Mouse (Mus musculus) MEL (cell line): ENCODE results near the gene Iqck. TPM values are rescaled to one million over a fixed set of nuclear protein-coding genes. Genes with fewer than 3 reads are reported as not detected.

Source experiments
- DNase-seq: peaks from one replicate; pipeline ENCODE4 v3.0.0; 2011; ENCODE audit warnings: low read depth, low spot score
- H3K27ac ChIP-seq: 2 replicates; pipeline ENCODE4 v1.5.1; 2012; ENCODE audit warnings: low read depth, mild to moderate bottlenecking, control low read depth, low read length, moderate library complexity; ENCODE audit not compliant: control insufficient read depth
- H3K27me3 ChIP-seq, 2 experiments: fragments of 150-350 bp in 1 of 2; sonication (generic) in 1 of 2; 2 replicates each; pipeline ENCODE4 v1.6.1; 2012; ENCODE audit warnings: low read length in 2 of 2, mild to moderate bottlenecking in 2 of 2, improper control_type of control experiment in 1 of 2, moderate library complexity in 1 of 2; ENCODE audit not compliant: insufficient read depth in 2 of 2, control insufficient read depth in 1 of 2
- H3K36me3 ChIP-seq, 2 experiments: 2 replicates each; pipeline ENCODE4 v1.6.1; 2012 to 2014; ENCODE audit warnings: low read length in 2 of 2, improper control_type of control experiment in 1 of 2, inconsistent platforms in 1 of 2, mild to moderate bottlenecking in 1 of 2; ENCODE audit not compliant: insufficient read depth in 2 of 2, control insufficient read depth in 1 of 2
- H3K4me1 ChIP-seq, 2 experiments: fragments of 150-350 bp in 1 of 2; sonication (generic) in 1 of 2; 2 replicates each; pipeline ENCODE4 v1.6.1; 2012; ENCODE audit warnings: low read length in 2 of 2, improper control_type of control experiment in 1 of 2, mild to moderate bottlenecking in 1 of 2; ENCODE audit not compliant: insufficient read depth in 2 of 2, control insufficient read depth in 1 of 2
- H3K4me3 ChIP-seq, 2 experiments: fragments of 150-350 bp in 1 of 2; sonication (generic) in 1 of 2; 2 replicates each; pipeline ENCODE4 v1.5.1; 2012; ENCODE audit warnings: low read depth in 2 of 2, low read length in 2 of 2, mild to moderate bottlenecking in 2 of 2, moderate library complexity in 2 of 2, control low read depth in 1 of 2, improper control_type of control experiment in 1 of 2; ENCODE audit not compliant: control insufficient read depth in 1 of 2, insufficient read depth in 1 of 2
- H3K79me2 ChIP-seq: 2 replicates; pipeline ENCODE4 v1.6.1; 2012; ENCODE audit warnings: mild to moderate bottlenecking, low read length, moderate library complexity; ENCODE audit not compliant: control insufficient read depth, poor library complexity, insufficient read depth
- H3K9ac ChIP-seq: 2 replicates; pipeline ENCODE4 v1.6.1; 2012; ENCODE audit warnings: low read depth, mild to moderate bottlenecking, control low read depth, low read length, moderate library complexity; ENCODE audit not compliant: control insufficient read depth, poor library complexity, severe bottlenecking
- H3K9me3 ChIP-seq: fragments of 150-350 bp; sonication (generic); replicated peaks from 2 replicates; pipeline ENCODE4 v1.6.1; 2012; ENCODE audit warnings: mild to moderate bottlenecking, low read length, improper control_type of control experiment, moderate library complexity; ENCODE audit not compliant: insufficient read depth
- BHLHE40 ChIP-seq: IDR thresholded peaks from 2 replicates; pipeline ENCODE4 v1.6.1; 2012; ENCODE audit warnings: low read depth, mild to moderate bottlenecking, inconsistent platforms, low read length, improper control_type of control experiment, borderline replicate concordance
- CHD1 ChIP-seq: IDR thresholded peaks from 2 replicates; pipeline ENCODE4 v1.6.1; 2012; ENCODE audit warnings: low read depth, mild to moderate bottlenecking, inconsistent platforms, low read length, improper control_type of control experiment
- CHD2 ChIP-seq: IDR thresholded peaks from 2 replicates; pipeline ENCODE4 v1.6.1; 2011; ENCODE audit warnings: low read length, improper control_type of control experiment
- CTCF ChIP-seq, 3 experiments: IDR thresholded peaks in 2 of 3; conservative IDR thresholded peaks in 1 of 3; 2 replicates each; pipeline ENCODE4 v1.5.1; 2011 to 2012; ENCODE audit warnings: low read length in 3 of 3, low read depth in 2 of 3, mild to moderate bottlenecking in 2 of 3, improper control_type of control experiment in 1 of 3, inconsistent platforms in 1 of 3, mixed read lengths in 1 of 3, moderate library complexity in 1 of 3; ENCODE audit not compliant: control insufficient read depth in 1 of 3, insufficient read depth in 1 of 3, poor library complexity in 1 of 3, severe bottlenecking in 1 of 3
- E2F4 ChIP-seq: IDR thresholded peaks from 2 replicates; pipeline ENCODE4 v1.6.1; 2011; ENCODE audit warnings: low read depth, low read length, improper control_type of control experiment, borderline replicate concordance
- ELF1 ChIP-seq: IDR thresholded peaks from 2 replicates; pipeline ENCODE4 v1.6.1; 2014; ENCODE audit warnings: low read depth, mild to moderate bottlenecking, inconsistent platforms, low read length, improper control_type of control experiment, moderate library complexity
- EP300 ChIP-seq, 2 experiments: IDR thresholded peaks; 2 replicates each; pipeline ENCODE4 v1.6.1; 2011; ENCODE audit warnings: improper control_type of control experiment in 2 of 2, low read length in 2 of 2, low read depth in 1 of 2, mild to moderate bottlenecking in 1 of 2
- ETS1 ChIP-seq: IDR thresholded peaks from 2 replicates; pipeline ENCODE4 v1.6.1; 2012; ENCODE audit warnings: low read depth, mild to moderate bottlenecking, inconsistent platforms, low read length, improper control_type of control experiment, moderate library complexity
- GABPA ChIP-seq: IDR thresholded peaks from 2 replicates; pipeline ENCODE4 v1.6.1; 2012; ENCODE audit warnings: low read depth, mild to moderate bottlenecking, inconsistent platforms, low read length, improper control_type of control experiment, moderate library complexity
- GATA1 ChIP-seq: IDR thresholded peaks from 2 replicates; pipeline ENCODE4 v1.6.1; 2011; ENCODE audit warnings: low read depth, low read length, improper control_type of control experiment
- JUND ChIP-seq: IDR thresholded peaks from 2 replicates; pipeline ENCODE4 v1.6.1; 2011; ENCODE audit warnings: low read depth, mild to moderate bottlenecking, improper control_type of control experiment, low read length
- KAT2A ChIP-seq: conservative IDR thresholded peaks from 2 replicates; pipeline ENCODE4 v1.6.1; 2012; ENCODE audit warnings: low read depth, low read length, improper control_type of control experiment, inconsistent platforms
- MAFK ChIP-seq: IDR thresholded peaks from 2 replicates; pipeline ENCODE4 v1.6.1; 2011; ENCODE audit warnings: low read depth, mild to moderate bottlenecking, low read length, improper control_type of control experiment, borderline replicate concordance
- MAX ChIP-seq: IDR thresholded peaks from 2 replicates; pipeline ENCODE4 v1.6.1; 2011; ENCODE audit warnings: low read length, improper control_type of control experiment
- MAZ ChIP-seq: IDR thresholded peaks from 2 replicates; pipeline ENCODE4 v1.6.1; 2012; ENCODE audit warnings: low read depth, mild to moderate bottlenecking, inconsistent platforms, low read length, improper control_type of control experiment
- MEF2A ChIP-seq: IDR thresholded peaks from 2 replicates; pipeline ENCODE4 v1.6.1; 2014; ENCODE audit warnings: low read depth, mild to moderate bottlenecking, inconsistent platforms, low read length, improper control_type of control experiment; ENCODE audit not compliant: poor library complexity, insufficient replicate concordance, severe bottlenecking; ENCODE audit errors: extremely low read depth
- MXI1 ChIP-seq: IDR thresholded peaks from 2 replicates; pipeline ENCODE4 v1.6.1; 2011; ENCODE audit warnings: mild to moderate bottlenecking, low read depth, low read length, improper control_type of control experiment
- MYB ChIP-seq: IDR thresholded peaks from 2 replicates; pipeline ENCODE4 v1.6.1; 2011; ENCODE audit warnings: mild to moderate bottlenecking, low read depth, low read length, improper control_type of control experiment
- MYC ChIP-seq: IDR thresholded peaks from 2 replicates; pipeline ENCODE4 v1.6.1; 2011; ENCODE audit warnings: low read depth, mild to moderate bottlenecking, low read length, improper control_type of control experiment, moderate library complexity
- NELFE ChIP-seq: IDR thresholded peaks from 2 replicates; pipeline ENCODE4 v1.6.1; 2011; ENCODE audit warnings: low read depth, low read length, improper control_type of control experiment
- NRF1 ChIP-seq: IDR thresholded peaks from 2 replicates; pipeline ENCODE4 v1.6.1; 2014; ENCODE audit warnings: low read depth, mild to moderate bottlenecking, inconsistent platforms, low read length, improper control_type of control experiment, moderate library complexity; ENCODE audit not compliant: poor library complexity, insufficient read depth, severe bottlenecking
- POLR2A ChIP-seq, 2 experiments: IDR thresholded peaks; 2 replicates each; pipeline ENCODE4 v1.6.1; 2011 to 2012; ENCODE audit warnings: low read length in 2 of 2, mild to moderate bottlenecking in 2 of 2, control low read depth in 1 of 2, improper control_type of control experiment in 1 of 2, low read depth in 1 of 2, moderate library complexity in 1 of 2; ENCODE audit not compliant: control insufficient read depth in 1 of 2, insufficient read depth in 1 of 2, poor library complexity in 1 of 2
- POLR2AphosphoS2 ChIP-seq: IDR thresholded peaks from 2 replicates; pipeline ENCODE4 v1.6.1; 2011; ENCODE audit warnings: low read length, improper control_type of control experiment
- RAD21 ChIP-seq: IDR thresholded peaks from 2 replicates; pipeline ENCODE4 v1.6.1; 2011; ENCODE audit warnings: mild to moderate bottlenecking, low read depth, low read length, improper control_type of control experiment
- RCOR1 ChIP-seq: IDR thresholded peaks from 2 replicates; pipeline ENCODE4 v1.6.1; 2012; ENCODE audit warnings: low read depth, mild to moderate bottlenecking, inconsistent platforms, low read length, improper control_type of control experiment
- SIN3A ChIP-seq: IDR thresholded peaks from 2 replicates; pipeline ENCODE4 v1.6.1; 2012; ENCODE audit warnings: low read length, improper control_type of control experiment, inconsistent platforms
- SMC3 ChIP-seq: IDR thresholded peaks from 2 replicates; pipeline ENCODE4 v1.6.1; 2011; ENCODE audit warnings: low read depth, low read length, improper control_type of control experiment
- TAL1 ChIP-seq: IDR thresholded peaks from 2 replicates; pipeline ENCODE4 v1.6.1; 2012; ENCODE audit warnings: mild to moderate bottlenecking, inconsistent platforms, low read length, moderate library complexity, mixed read lengths
- TBP ChIP-seq: IDR thresholded peaks from 2 replicates; pipeline ENCODE4 v1.8.0; 2011; ENCODE audit warnings: low read depth, low read length, improper control_type of control experiment
- TCF12 ChIP-seq: IDR thresholded peaks from 2 replicates; pipeline ENCODE4 v1.6.1; 2014; ENCODE audit warnings: low read depth, mild to moderate bottlenecking, inconsistent platforms, low read length, improper control_type of control experiment, moderate library complexity
- UBTF ChIP-seq: IDR thresholded peaks from 2 replicates; pipeline ENCODE4 v1.6.1; 2012; ENCODE audit warnings: low read depth, mild to moderate bottlenecking, inconsistent platforms, low read length, improper control_type of control experiment, moderate library complexity, borderline replicate concordance; ENCODE audit not compliant: insufficient read depth
- USF1 ChIP-seq: IDR thresholded peaks from 2 replicates; pipeline ENCODE4 v1.6.1; 2014; ENCODE audit warnings: low read depth, mild to moderate bottlenecking, inconsistent platforms, low read length, improper control_type of control experiment, moderate library complexity
- USF2 ChIP-seq, 2 experiments: IDR thresholded peaks; 2 replicates each; pipeline ENCODE4 v1.6.1; 2011 to 2012; ENCODE audit warnings: improper control_type of control experiment in 2 of 2, low read length in 2 of 2, borderline replicate concordance in 1 of 2, inconsistent platforms in 1 of 2, low read depth in 1 of 2, mild to moderate bottlenecking in 1 of 2; ENCODE audit not compliant: insufficient read depth in 1 of 2
- ZC3H11A ChIP-seq: IDR thresholded peaks from 2 replicates; pipeline ENCODE4 v1.6.1; 2012; ENCODE audit warnings: low read depth, mild to moderate bottlenecking, inconsistent platforms, low read length, improper control_type of control experiment
- ZKSCAN1 ChIP-seq: IDR thresholded peaks from 2 replicates; pipeline ENCODE4 v1.6.1; 2012; ENCODE audit warnings: low read depth, mild to moderate bottlenecking, inconsistent platforms, low read length, improper control_type of control experiment, moderate library complexity
- ZMIZ1 ChIP-seq: IDR thresholded peaks from 2 replicates; pipeline ENCODE4 v1.6.1; 2012; ENCODE audit warnings: low read depth, mild to moderate bottlenecking, inconsistent platforms, low read length, improper control_type of control experiment, moderate library complexity
- ZNF384 ChIP-seq: IDR thresholded peaks from 2 replicates; pipeline ENCODE4 v1.6.1; 2012; ENCODE audit warnings: low read depth, mild to moderate bottlenecking, inconsistent platforms, low read length, improper control_type of control experiment
- polyA plus RNA-seq, 2 experiments: library from polyadenylated mRNA; stranded (reverse) in 1 of 2; unstranded in 1 of 2; fragments of >175 nt in 1 of 2; fragments of >200 nt in 1 of 2; gene quantifications; 2 replicates each; pipeline versions ENCODE4 v1.2.1 to v1.2.4; 2012; ENCODE audit warnings: low replicate concordance in 2 of 2, low read depth in 1 of 2; ENCODE audit not compliant: insufficient read length in 2 of 2, insufficient read depth in 1 of 2, missing spikeins in 1 of 2
- total RNA-seq: library from RNA; depleted of rRNA; stranded (reverse); fragments of 300-350 nt; gene quantifications from 2 replicates; pipeline ENCODE4 v1.2.3, GENCODE M21; 2012

Iqck gene
- total and polyA plus RNA-seq, 3 experiments = 0.39 to 0.40 TPM; not detected in 1

DNA sequence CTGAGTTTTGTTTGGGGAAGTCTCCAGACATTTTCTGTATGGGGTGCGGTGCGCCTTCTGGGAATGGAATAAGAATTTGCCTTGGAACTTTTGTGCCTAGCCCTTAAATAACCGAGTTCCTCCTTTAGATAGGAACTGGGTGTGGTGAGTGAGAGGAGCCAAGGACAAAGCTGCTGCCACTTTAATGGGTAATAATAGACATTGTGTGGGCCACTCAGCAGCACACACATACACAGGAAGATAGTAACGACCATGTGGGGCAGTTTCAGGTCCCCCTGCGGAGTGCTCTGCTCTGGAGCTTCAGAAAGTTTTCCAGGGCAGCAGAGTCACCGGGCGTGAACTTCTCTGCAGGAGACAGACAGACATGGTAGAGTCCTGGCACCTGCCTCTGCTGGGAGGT lies 34.2 kb upstream of the Iqck start:
- H3K36me3 ChIP-seq = peaks cover 4 to 8% of the 10 kb centered on the region in 2 experiments
- peak overlapping the region; percentile 42 to 49 for H3K4me3 ChIP-seq
- peaks cover 0 to 13% of the 10 kb centered on the region in 2 experiments; a peak in 2 of 4 replicates for H3K4me1 ChIP-seq
- peak; percentile 76 for DNase-seq
- no peaks in the 10 kb centered on the region for H3K27me3 ChIP-seq
- no peaks in the 10 kb centered on the region for H3K9me3 ChIP-seq
- H3K9ac ChIP-seq = peak overlapping the region; percentile 53
- no peaks in the 10 kb centered on the region for H3K79me2 ChIP-seq
- H3K27ac ChIP-seq = peak overlapping the region; percentile 78
- no peak; the same call in 1 of the 2 replicates for TF ChIP-seq MXI1
- no peak for TF ChIP-seq USF2 (IDR thresholded peaks at IDR 0.05; ENCODE audit: borderline replicate concordance in 1 of 2, insufficient read depth in 1 of 2, low read depth in 1 of 2, low read length in 2 of 2)
- peak; percentile 33; the same call in 1 of the 2 replicates for TF ChIP-seq SIN3A
- no peak for TF ChIP-seq ZKSCAN1
- TF ChIP-seq GATA1 = 0 out of 2 replicates have a peak, but pooled peaks have one; percentile 15
- peak; percentile 27; the same call in 1 of the 2 replicates for TF ChIP-seq MAX
- TF ChIP-seq MEF2A = no peak
- TF ChIP-seq MYB = no peak
- no peak for TF ChIP-seq NELFE
- TF ChIP-seq POLR2A (IDR thresholded peaks at IDR 0.05; ENCODE audit: control insufficient read depth in 1 of 2, insufficient read depth in 1 of 2, low read depth in 1 of 2, low read length in 2 of 2, poor library complexity in 1 of 2) = peak in 1 of 2 experiments; percentile 52; a peak in 1 of 4 replicates
- TF ChIP-seq CHD2 = no peak
- no peak for TF ChIP-seq USF1
- TF ChIP-seq E2F4 = no peak
- no peak for TF ChIP-seq CTCF (IDR thresholded peaks at IDR 0.05 in 2 of 3, conservative IDR thresholded peaks at IDR 0.05 in 1 of 3; ENCODE audit: control insufficient read depth in 1 of 3, insufficient read depth in 1 of 3, low read depth in 2 of 3, low read length in 3 of 3, poor library complexity in 1 of 3, severe bottlenecking in 1 of 3)
- TF ChIP-seq MAFK = no peak
- TF ChIP-seq ZNF384 = 0 out of 2 replicates have a peak, but pooled peaks have one; percentile 42
- no peak for TF ChIP-seq RCOR1
- 0 out of 2 replicates have a peak, but pooled peaks have one; percentile 27 for TF ChIP-seq TBP
- TF ChIP-seq MYC = no peak
- TF ChIP-seq RAD21 = no peak
- no peak for TF ChIP-seq MAZ
- no peak for TF ChIP-seq BHLHE40
- TF ChIP-seq TAL1 = no peak
- 0 out of 2 replicates have a peak, but pooled peaks have one; percentile 39 for TF ChIP-seq UBTF
- no peak for TF ChIP-seq CHD1
- TF ChIP-seq ETS1 = 0 out of 2 replicates have a peak, but pooled peaks have one; percentile 24
- TF ChIP-seq SMC3 = no peak
- no peak for TF ChIP-seq ZMIZ1
- peak; percentile 46 to 49; a peak in 2 of 4 replicates for TF ChIP-seq EP300 (IDR thresholded peaks at IDR 0.05; ENCODE audit: low read depth in 1 of 2, low read length in 2 of 2)
- TF ChIP-seq KAT2A = no peak
- TF ChIP-seq NRF1 = no peak
- TF ChIP-seq ELF1 = no peak
- peak; percentile 31; the same call in 1 of the 2 replicates for TF ChIP-seq TCF12
- no peak for TF ChIP-seq POLR2AphosphoS2
- no peak for TF ChIP-seq GABPA
- no peak for TF ChIP-seq ZC3H11A
- TF ChIP-seq JUND = no peak
